Mouse (Mus musculus) C2C12 (cell line): ENCODE data around the gene Ube2n. TPM values are rescaled to one million over a fixed set of nuclear protein-coding genes. Genes with fewer than 3 reads are reported as not detected.
A peak's percentile ranks its signal among the peaks of the same experiment; 100 is the strongest.

Experiments
- H3K27me3 ChIP-seq: one replicate; pipeline ENCODE4 v1.6.1; 2011; ENCODE audit not compliant: control insufficient read depth, insufficient read depth, insufficient read length
- H3K36me3 ChIP-seq: one replicate; pipeline ENCODE4 v1.6.1; 2011; ENCODE audit not compliant: control insufficient read depth, insufficient read depth
- H3K4me3 ChIP-seq: one replicate; pipeline ENCODE4 v1.5.1; 2011; ENCODE audit warnings: mild to moderate bottlenecking, control low read depth; ENCODE audit not compliant: poor library complexity, insufficient read depth, severe bottlenecking
- H3K79me2 ChIP-seq: one replicate; pipeline ENCODE4 v1.6.1; 2011; ENCODE audit not compliant: control insufficient read depth, insufficient read depth
- H3K79me3 ChIP-seq: one replicate; pipeline ENCODE4 v1.6.1; 2011; ENCODE audit warnings: low read depth, control low read depth
- H3ac ChIP-seq: one replicate; pipeline ENCODE3; 2011; ENCODE audit warnings: low read depth; ENCODE audit not compliant: control insufficient read depth, insufficient read length
- CEBPB ChIP-seq: IDR thresholded peaks from one replicate; pipeline ENCODE4 v1.6.1; 2011; ENCODE audit warnings: low read depth, mild to moderate bottlenecking, control low read depth, moderate library complexity
- CTCF ChIP-seq: IDR thresholded peaks from one replicate; pipeline ENCODE4 v1.5.1; 2011; ENCODE audit not compliant: control insufficient read depth, insufficient read depth, insufficient read length
- FOSL1 ChIP-seq: IDR thresholded peaks from one replicate; pipeline ENCODE4 v1.8.0; 2011; ENCODE audit warnings: mild to moderate bottlenecking, low read length; ENCODE audit not compliant: poor library complexity, insufficient read depth, severe bottlenecking
- MAX ChIP-seq: IDR thresholded peaks from one replicate; pipeline ENCODE4 v1.6.1; 2011; ENCODE audit warnings: mild to moderate bottlenecking, control low read depth
- MYOD1 ChIP-seq: IDR thresholded peaks from one replicate; pipeline ENCODE4 v1.6.1; 2011; ENCODE audit warnings: low read depth; ENCODE audit not compliant: control insufficient read depth, insufficient read length
- MYOG ChIP-seq: IDR thresholded peaks from one replicate; pipeline ENCODE4 v1.6.1; 2011; ENCODE audit not compliant: control insufficient read depth, insufficient read length; ENCODE audit errors: extremely low read depth
- USF1 ChIP-seq: IDR thresholded peaks from one replicate; pipeline ENCODE4 v1.6.1; 2011; ENCODE audit warnings: low read depth, mild to moderate bottlenecking, control low read depth, moderate library complexity
- polyA plus RNA-seq: library from polyadenylated mRNA; unstranded; fragments of >200 nt; fragmentation: generic; extraction: Trizol; gene quantifications from one replicate; pipeline ENCODE4 v1.2.1, GENCODE M21; 2012; ENCODE audit warnings: missing spikeins

The Ube2n gene
- polyA plus RNA-seq, 1 experiment: 168 TPM

- Histone ChIP-seq H3K79me2 (peaks cover 100% of the 10 kb centered on the region), H3K4me3 (no peak overlapping the region), H3K27me3 (no peaks in the 10 kb centered on the region), H3K79me3 (peaks cover 91% of the 10 kb centered on the region), H3ac (no peak overlapping the region), H3K36me3 (peaks cover 83% of the 10 kb centered on the region)
- no peak for TF ChIP-seq MYOD1
- TF ChIP-seq USF1: no peak
- TF ChIP-seq CEBPB: no peak
- no peak for TF ChIP-seq MYOG
- TF ChIP-seq MAX: no peak
- no peak for TF ChIP-seq CTCF
- no peak for TF ChIP-seq FOSL1
Observed at GRCm38 (mm10) chr10:95555866-95556265, 40.9 kb downstream of the Ube2n start.

- Histone ChIP-seq H3K27me3 (no peaks in the 10 kb centered on the region), H3K79me2 (peaks cover 100% of the 10 kb centered on the region), H3K79me3 (peaks cover 99% of the 10 kb centered on the region), H3K4me3 (no peak overlapping the region), H3ac (no peak overlapping the region), H3K36me3 (peaks cover 71% of the 10 kb centered on the region)
- TF ChIP-seq USF1 (no peak), MYOG (no peak), CTCF (no peak), FOSL1 (no peak), MAX (no peak), CEBPB (no peak), MYOD1 (no peak)
Observed at GRCm38 (mm10) chr10:95557337-95557828, 42.4 kb downstream of the Ube2n start.

- Histone ChIP-seq H3K27me3 (no peaks in the 10 kb centered on the region), H3K79me3 (peaks cover 91% of the 10 kb centered on the region), H3K4me3 (no peak overlapping the region), H3K79me2 (peaks cover 94% of the 10 kb centered on the region), H3ac (no peak overlapping the region), H3K36me3 (peaks cover 60% of the 10 kb centered on the region)
- TF ChIP-seq CTCF: no peak
- TF ChIP-seq FOSL1: no peak
- no peak for TF ChIP-seq MYOG
- TF ChIP-seq CEBPB: no peak
- TF ChIP-seq MYOD1: no peak
- TF ChIP-seq MAX: no peak
- TF ChIP-seq USF1: no peak
Observed at GRCm38 (mm10) chr10:95559426-95559825, 44.5 kb downstream of the Ube2n start.

- peaks cover 49% of the 10 kb centered on the region for H3K36me3 ChIP-seq
- peaks cover 81% of the 10 kb centered on the region for H3K79me3 ChIP-seq
- no peak overlapping the region for H3ac ChIP-seq
- no peak overlapping the region for H3K4me3 ChIP-seq
- H3K79me2 ChIP-seq: peaks cover 84% of the 10 kb centered on the region
- H3K27me3 ChIP-seq: no peaks in the 10 kb centered on the region
- TF ChIP-seq FOSL1 (no peak), MAX (no peak), CTCF (no peak), MYOD1 (no peak), USF1 (no peak), CEBPB (no peak), MYOG (no peak)
Observed at GRCm38 (mm10) chr10:95560394-95560983, 45.5 kb downstream of the Ube2n start.

GRCm38 (mm10) chr10:95561616-95562015 is 46.7 kb downstream of the Ube2n start:
- H3K79me3 ChIP-seq: peaks cover 69% of the 10 kb centered on the region
- peak overlapping the region; percentile 84 for H3K4me3 ChIP-seq
- no peak overlapping the region for H3ac ChIP-seq
- peaks cover 72% of the 10 kb centered on the region for H3K79me2 ChIP-seq
- peaks cover 39% of the 10 kb centered on the region for H3K36me3 ChIP-seq
- no peaks in the 10 kb centered on the region for H3K27me3 ChIP-seq
- TF ChIP-seq FOSL1 (no peak), CEBPB (no peak), MAX (no peak), USF1 (no peak), CTCF (no peak), MYOG (no peak), MYOD1 (no peak)

- peaks cover 62% of the 10 kb centered on the region for H3K79me3 ChIP-seq
- H3K27me3 ChIP-seq: no peaks in the 10 kb centered on the region
- peak overlapping the region; percentile 25 for H3ac ChIP-seq
- peaks cover 65% of the 10 kb centered on the region for H3K79me2 ChIP-seq
- peaks cover 33% of the 10 kb centered on the region for H3K36me3 ChIP-seq
- peak overlapping the region; percentile 84 for H3K4me3 ChIP-seq
- TF ChIP-seq CTCF (no peak), CEBPB (no peak), MAX (no peak), MYOD1 (no peak), FOSL1 (no peak), MYOG (no peak)
Observed at GRCm38 (mm10) chr10:95562395-95562794, 47.5 kb downstream of the Ube2n start.
